30 mouse cellular contexts compared by ENCODE assay signal in genomic region chr9:50809146-50809545, GRCm38 (mm10). TPM values are rescaled to one million over a fixed set of nuclear protein-coding genes. Genes with fewer than 3 reads are reported as not detected.
DNase-seq lines count a peak whose midpoint lies in the region; ATAC-seq lines count a peak whose summit lies in the region.
"Had no signal": no experiment of that assay in that cellular context is flagged by ENCODE, and none has a peak within 500 bp of the region (broad histone marks: within the 10 kb centered on the region; RNA-seq: fewer than 3 reads in every experiment).

No protein-coding gene starts in this region.

- H3K27me3 ChIP-seq in liver, embryonic 12.5 days (replicated peaks) = no peaks in the 10 kb centered on the region
- no peaks in the 10 kb centered on the region for H3K27me3 ChIP-seq in liver, embryonic 11.5 days (replicated peaks; ENCODE audit: control insufficient read depth, insufficient read depth, low read length)
- H3K27me3 ChIP-seq: CH12.LX; heart, embryonic 15.5 days; hindbrain, embryonic 12.5 days; intestine, embryonic 15.5 days; midbrain, embryonic 12.5 days; stomach, embryonic 15.5 days had no signal

- H3K4me1 ChIP-seq in liver, embryonic 12.5 days = peaks cover 78% of the 10 kb centered on the region
- peaks cover 31% of the 10 kb centered on the region for H3K4me1 ChIP-seq in liver, embryonic 11.5 days (replicated peaks; ENCODE audit: control insufficient read depth, insufficient read depth, low read length)
- H3K4me1 ChIP-seq in brown adipose tissue, adult 24 weeks (ENCODE audit: control insufficient read depth, insufficient read depth, insufficient read length, low read length) = peaks cover 13% of the 10 kb centered on the region
- H3K4me1 ChIP-seq: heart, embryonic 15.5 days; hindbrain, embryonic 12.5 days; intestine, embryonic 15.5 days; midbrain, embryonic 12.5 days; stomach, embryonic 15.5 days had no signal

- peak overlapping the region; percentile 53 for H3K27ac ChIP-seq in liver, embryonic 12.5 days
- no peak overlapping the region for H3K27ac ChIP-seq in liver, embryonic 11.5 days (ENCODE audit: low read depth, low read length)
- H3K27ac ChIP-seq in brown adipose tissue, adult 24 weeks (replicated peaks; ENCODE audit: low read depth, low read length) = peak overlapping the region; percentile 99
- H3K27ac ChIP-seq: heart, embryonic 10.5 days; heart, embryonic 15.5 days; hindbrain, embryonic 12.5 days; hindbrain, postnatal 0 days; intestine, embryonic 15.5 days; midbrain, embryonic 12.5 days; stomach, embryonic 15.5 days had no signal

- no peaks in the 10 kb centered on the region for H3K9me3 ChIP-seq in liver, embryonic 12.5 days (replicated peaks)
- H3K9me3 ChIP-seq in liver, embryonic 11.5 days (ENCODE audit: control insufficient read depth, low read length) = no peaks in the 10 kb centered on the region
- H3K9me3 ChIP-seq: heart, embryonic 10.5 days; heart, embryonic 15.5 days; hindbrain, embryonic 12.5 days; intestine, embryonic 15.5 days; midbrain, embryonic 12.5 days; stomach, embryonic 15.5 days had no signal

- no peak overlapping the region for H3K9ac ChIP-seq in liver, embryonic 12.5 days
- no peak overlapping the region for H3K9ac ChIP-seq in liver, embryonic 11.5 days (ENCODE audit: low read depth, low read length)
- H3K9ac ChIP-seq: heart, embryonic 15.5 days; hindbrain, embryonic 12.5 days; intestine, embryonic 15.5 days; midbrain, embryonic 12.5 days; stomach, embryonic 15.5 days had no signal

- no peak overlapping the region for H3K4me2 ChIP-seq in liver, embryonic 12.5 days
- no peak overlapping the region for H3K4me2 ChIP-seq in liver, embryonic 11.5 days
- H3K4me2 ChIP-seq: heart, embryonic 15.5 days; hindbrain, embryonic 12.5 days; intestine, embryonic 15.5 days; midbrain, embryonic 12.5 days; stomach, embryonic 15.5 days had no signal

- ATAC-seq in liver, embryonic 12.5 days = no peak
- ATAC-seq in liver, embryonic 11.5 days (replicated peaks; ENCODE audit: low FRiP score) = no peak
- ATAC-seq: activated CD4-positive, CD25-positive, alpha-beta regulatory T cell, adult 4 months; forebrain, embryonic 16.5 days; hindbrain, postnatal 0 days; intestine, embryonic 15.5 days had no signal

- H3K4me3 ChIP-seq in liver, embryonic 12.5 days = no peak overlapping the region
- no peak overlapping the region for H3K4me3 ChIP-seq in liver, embryonic 11.5 days (ENCODE audit: low read depth, low read length)
- H3K4me3 ChIP-seq in brown adipose tissue, adult 24 weeks (ENCODE audit: insufficient read depth, low read depth, low read length) = no peak overlapping the region
- H3K4me3 ChIP-seq: erythroblast, embryonic 14.5 days; heart, embryonic 10.5 days; heart, embryonic 15.5 days; hindbrain, embryonic 12.5 days; intestine, embryonic 15.5 days; midbrain, embryonic 12.5 days; stomach, embryonic 15.5 days had no signal

- 89% methylated on average over 13 of the region's 13 CpGs for WGBS in liver, embryonic 12.5 days (ENCODE audit: insufficient replicate concordance)
- WGBS in liver, embryonic 11.5 days = 91% methylated on average over 13 of the region's 13 CpGs

- peak; percentile 25 for DNase-seq in adrenal gland, adult 2 months
- DNase-seq in adrenal gland, adult 8-10 months = no peak
- peak; percentile 27 to 59 for DNase-seq in gastrocnemius, adult 8-10 months (ENCODE audit: low spot score in 2 of 2)
- no peak for DNase-seq in gastrocnemius, postnatal 4 days (ENCODE audit: low spot score in 2 of 2)
- DNase-seq in liver, embryonic 11.5 days (ENCODE audit: low spot score) = no peak
- no peak for DNase-seq in right cerebral cortex, postnatal 10 days (ENCODE audit: low spot score in 2 of 2)
- DNase-seq: cerebellum, adult 11-12 months; cerebellum, postnatal 10 days; heart, postnatal 36 days; right cerebral cortex, postnatal 14 days; thymus, adult 18-20 months; thymus, postnatal 25 days had no signal

- H3K36me3 ChIP-seq in liver, embryonic 12.5 days = peaks cover 71% of the 10 kb centered on the region
- H3K36me3 ChIP-seq in liver, embryonic 11.5 days (ENCODE audit: control insufficient read depth, insufficient read depth, low read length) = peaks cover 27% of the 10 kb centered on the region

RNA-seq across cellular contexts. Expression of gene 1110032A03Rik, which starts 33.8 kb away (rescaled TPM):
- total RNA-seq in adrenal gland, adult 2 months (2021) = 10 to 100 TPM; 47.8 to 63.4 TPM
- 29.4 and 29.7 TPM in 2 replicates for polyA plus RNA-seq in adrenal gland, adult 2 months (2012; rRNA removed)
- total RNA-seq in adrenal gland, adult 8-10 months (2022) = 10 to 100 TPM; 43.1 to 53.3 (median 44.2) TPM
- 10 to 100 TPM; 12.1 to 15.4 (median 13.8) TPM for total RNA-seq in gastrocnemius, adult 8-10 months (2022)
- 10 to 100 TPM; 15.9 to 16.9 TPM for total RNA-seq in gastrocnemius, postnatal 4 days (2021)
- 14.5 and 15.1 TPM in 2 replicates for polyA plus RNA-seq in liver, embryonic 12.5 days (2016; fragmentation: Nextera tagmentation; extraction: Ambion mirVana)
- 16.2 and 17.5 TPM in 2 replicates for polyA plus RNA-seq in liver, embryonic 11.5 days (2014; fragmentation: Nextera tagmentation; extraction: Ambion mirVana)
- polyA plus RNA-seq in brown adipose tissue, adult 24 weeks (2012; ENCODE audit: insufficient read depth, insufficient read length, missing spikeins) = 213 and 331 TPM in 2 replicates

RNA-seq across cellular contexts. Expression of gene Alg9, which starts 34.3 kb away (rescaled TPM):
- 10 to 100 TPM; 27.1 to 27.8 TPM for total RNA-seq in adrenal gland, adult 2 months (2021)
- polyA plus RNA-seq in adrenal gland, adult 2 months (2012; rRNA removed) = 17.6 and 26.8 TPM in 2 replicates
- 10 to 100 TPM; 17.6 to 31.5 (median 21.7) TPM for total RNA-seq in adrenal gland, adult 8-10 months (2022)
- total RNA-seq in gastrocnemius, adult 8-10 months (2022) = 10 to 100 TPM in 1 of 4 experiments, 1 to 10 TPM in 3; 8.0 to 11.0 (median 9.3) TPM
- 10 to 100 TPM; 15.0 to 16.3 TPM for total RNA-seq in gastrocnemius, postnatal 4 days (2021)
- polyA plus RNA-seq in liver, embryonic 12.5 days (2016; fragmentation: Nextera tagmentation; extraction: Ambion mirVana) = 20.9 and 23.1 TPM in 2 replicates
- 33.0 and 40.0 TPM in 2 replicates for polyA plus RNA-seq in liver, embryonic 11.5 days (2014; fragmentation: Nextera tagmentation; extraction: Ambion mirVana)
- polyA plus RNA-seq in brown adipose tissue, adult 24 weeks (2012; ENCODE audit: insufficient read depth, insufficient read length, missing spikeins) = 38.3 and 49.0 TPM in 2 replicates

RNA-seq across cellular contexts. Expression of gene Ppp2r1b, which starts 36.0 kb away (rescaled TPM):
- 10 to 100 TPM; 38.4 to 44.4 TPM for total RNA-seq in adrenal gland, adult 2 months (2021)
- 6.4 and 8.2 TPM in 2 replicates for polyA plus RNA-seq in adrenal gland, adult 2 months (2012; rRNA removed)
- total RNA-seq in adrenal gland, adult 8-10 months (2022) = 10 to 100 TPM; 32.9 to 46.7 (median 43.7) TPM
- total RNA-seq in gastrocnemius, adult 8-10 months (2022) = 1 to 10 TPM; 6.5 to 7.4 (median 7.0) TPM
- 10 to 100 TPM; 16.8 to 17.7 TPM for total RNA-seq in gastrocnemius, postnatal 4 days (2021)
- 131 and 137 TPM in 2 replicates for polyA plus RNA-seq in liver, embryonic 12.5 days (2016; fragmentation: Nextera tagmentation; extraction: Ambion mirVana)
- 143 and 172 TPM in 2 replicates for polyA plus RNA-seq in liver, embryonic 11.5 days (2014; fragmentation: Nextera tagmentation; extraction: Ambion mirVana)
- 35.1 and 41.6 TPM in 2 replicates for polyA plus RNA-seq in brown adipose tissue, adult 24 weeks (2012; ENCODE audit: insufficient read depth, insufficient read length, missing spikeins)

RNA-seq across cellular contexts. Expression of gene Fdxacb1, which starts 41.1 kb away (rescaled TPM):
- total RNA-seq in adrenal gland, adult 2 months (2021) = 1 to 10 TPM; 5.7 to 5.8 TPM
- polyA plus RNA-seq in adrenal gland, adult 2 months (2012; rRNA removed) = 2.1 and 2.7 TPM in 2 replicates
- total RNA-seq in adrenal gland, adult 8-10 months (2022) = 1 to 10 TPM; 5.3 to 8.9 (median 6.7) TPM
- 1 to 10 TPM; 2.7 to 6.1 (median 3.4) TPM for total RNA-seq in gastrocnemius, adult 8-10 months (2022)
- total RNA-seq in gastrocnemius, postnatal 4 days (2021) = 1 to 10 TPM; 5.9 to 6.9 TPM
- polyA plus RNA-seq in liver, embryonic 12.5 days (2016; fragmentation: Nextera tagmentation; extraction: Ambion mirVana) = 11.5 and 13.7 TPM in 2 replicates
- polyA plus RNA-seq in liver, embryonic 11.5 days (2014; fragmentation: Nextera tagmentation; extraction: Ambion mirVana) = 15.7 and 16.0 TPM in 2 replicates
- polyA plus RNA-seq in brown adipose tissue, adult 24 weeks (2012; ENCODE audit: insufficient read depth, insufficient read length, missing spikeins) = 5.1 and 9.2 TPM in 2 replicates

RNA-seq across cellular contexts. Expression of gene Hspb2, which starts 57.0 kb away (rescaled TPM):
- total RNA-seq in adrenal gland, adult 2 months (2021) = 1 to 10 TPM; 1.2 to 3.6 TPM
- polyA plus RNA-seq in adrenal gland, adult 2 months (2012; rRNA removed) = 9.2 and 10.2 TPM in 2 replicates
- 1 to 10 TPM; 3.0 to 3.2 (median 3.1) TPM for total RNA-seq in adrenal gland, adult 8-10 months (2022)
- 100 to 1,000 TPM; 118 to 146 (median 133) TPM for total RNA-seq in gastrocnemius, adult 8-10 months (2022)
- 100 to 1,000 TPM; 135 to 140 TPM for total RNA-seq in gastrocnemius, postnatal 4 days (2021)
- polyA plus RNA-seq in liver, embryonic 12.5 days (2016; fragmentation: Nextera tagmentation; extraction: Ambion mirVana) = 0.82 and 1.2 TPM in 2 replicates
- 1.3 and 2.3 TPM in 2 replicates for polyA plus RNA-seq in liver, embryonic 11.5 days (2014; fragmentation: Nextera tagmentation; extraction: Ambion mirVana)
- polyA plus RNA-seq in brown adipose tissue, adult 24 weeks (2012; ENCODE audit: insufficient read depth, insufficient read length, missing spikeins) = 1.8 and 5.9 TPM in 2 replicates
- total RNA-seq: CH12.LX; common myeloid progenitor, adult 5-6 weeks; granulocyte monocyte progenitor cell, adult 5-6 weeks; megakaryocyte, adult 5-6 weeks had no signal
- polyA plus RNA-seq: erythroblast, embryonic 14.5 days; forebrain, embryonic 11.5 days; neural tube, embryonic 14.5 days had no signal

Comparison
In these comparisons a context has a peak if more than half of its experiments do, and no peak if none do; other contexts are left out.
1. DNase-seq: peak in adrenal gland, adult 2 months (single experiment) and gastrocnemius, adult 8-10 months (2 of 2); none in adrenal gland, adult 8-10 months (single experiment), gastrocnemius, postnatal 4 days (0 of 2), liver, embryonic 11.5 days (single experiment) and right cerebral cortex, postnatal 10 days (0 of 2).